In the genomic region with DNA sequence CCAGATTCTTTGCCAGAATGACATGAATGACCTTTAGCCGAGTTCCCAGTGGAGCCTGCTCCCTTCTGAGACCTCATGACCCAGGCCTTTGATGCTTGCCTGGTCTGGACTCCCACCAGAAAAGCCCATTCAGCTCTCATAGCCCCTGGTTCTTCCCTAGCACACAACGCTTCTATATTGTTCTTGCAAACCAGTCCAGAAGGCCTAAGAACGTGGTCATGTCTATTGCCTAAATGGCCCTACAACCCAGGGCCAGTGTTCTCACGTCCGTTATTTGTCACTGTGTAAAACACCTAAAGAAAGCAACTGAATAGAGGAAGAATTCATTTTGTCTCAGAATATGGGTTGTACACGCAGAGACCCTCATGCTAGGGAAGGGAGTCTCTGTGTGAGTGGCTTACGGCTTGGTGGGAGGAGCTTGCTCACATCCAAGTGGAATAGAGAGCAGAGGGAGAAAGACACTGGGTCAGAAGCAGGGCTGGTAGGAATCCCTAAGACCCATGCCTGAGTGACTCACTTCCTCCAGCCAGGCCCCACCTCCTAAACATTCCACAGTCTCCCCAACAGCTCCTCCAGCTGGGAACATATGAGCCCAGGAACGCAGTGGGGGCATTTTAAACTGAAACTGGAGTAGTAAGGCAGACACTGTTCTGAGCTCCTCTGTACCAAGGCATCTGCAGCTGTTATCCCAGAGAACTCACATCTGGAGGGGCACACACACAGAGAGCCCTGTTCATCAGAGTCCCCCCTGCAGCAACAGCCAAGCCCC, we compare ENCODE assay signal across 7 mouse cellular contexts.
DNase-seq lines count a peak whose midpoint lies in the region; ATAC-seq and TF ChIP-seq lines count a peak whose summit lies in the region.

No protein-coding gene starts in this region.

- peak overlapping the region; percentile 4 for H3ac ChIP-seq in C2C12 (ENCODE audit: control insufficient read depth, insufficient read length, low read depth)

- H3K9ac ChIP-seq in heart, embryonic 14.5 days (ENCODE audit: low read length), result peak overlapping the region; percentile 10; the same call in 1 of the 2 replicates
- no peak overlapping the region; the same call in 1 of the 2 replicates for H3K9ac ChIP-seq in limb, embryonic 11.5 days (ENCODE audit: low read length)
- H3K9ac ChIP-seq in stomach, embryonic 16.5 days (ENCODE audit: low read length), result peak overlapping the region; percentile 23; the same call in 1 of the 2 replicates

- peak overlapping the region; percentile 71 to 74 for H3K27ac ChIP-seq in heart, embryonic 14.5 days (replicated peaks in 1 of 2; ENCODE audit: control insufficient read depth in 1 of 2, insufficient read depth in 1 of 2, low read depth in 2 of 2, low read length in 2 of 2)
- peak overlapping the region; percentile 68 for H3K27ac ChIP-seq in limb, embryonic 11.5 days (replicated peaks; ENCODE audit: low read depth, low read length)
- peak overlapping the region; percentile 85 for H3K27ac ChIP-seq in stomach, embryonic 16.5 days (ENCODE audit: low read length)

- H3K27me3 ChIP-seq in C2C12 (ENCODE audit: control insufficient read depth, insufficient read depth, insufficient read length), result no peaks in the 10 kb centered on the region
- H3K27me3 ChIP-seq in heart, embryonic 14.5 days (ENCODE audit: control insufficient read depth, insufficient read depth, low read length), result no peaks in the 10 kb centered on the region
- H3K27me3 ChIP-seq in limb, embryonic 11.5 days (ENCODE audit: control insufficient read depth, insufficient read depth, low read length), result no peaks in the 10 kb centered on the region
- no peaks in the 10 kb centered on the region for H3K27me3 ChIP-seq in stomach, embryonic 16.5 days (ENCODE audit: control insufficient read depth, insufficient read depth, low read length)

- H3K4me1 ChIP-seq in heart, embryonic 14.5 days (ENCODE audit: control insufficient read depth in 2 of 2, insufficient read depth in 2 of 2, low read length in 2 of 2), result peaks cover 33 to 39% of the 10 kb centered on the region in 2 experiments
- peaks cover 22% of the 10 kb centered on the region for H3K4me1 ChIP-seq in limb, embryonic 11.5 days (ENCODE audit: control insufficient read depth, insufficient read depth, low read length)
- H3K4me1 ChIP-seq in stomach, embryonic 16.5 days (ENCODE audit: control insufficient read depth, insufficient read depth, low read length), result peaks cover 4% of the 10 kb centered on the region; the same call in 1 of the 2 replicates

- no peaks in the 10 kb centered on the region for H3K79me3 ChIP-seq in C2C12 (ENCODE audit: low read depth)

- H3K4me2 ChIP-seq in heart, embryonic 14.5 days (ENCODE audit: low read length), result peak overlapping the region; percentile 8
- H3K4me2 ChIP-seq in limb, embryonic 11.5 days (ENCODE audit: low read depth, severe bottlenecking), result no peak overlapping the region
- H3K4me2 ChIP-seq in stomach, embryonic 16.5 days (ENCODE audit: low read depth, low read length), result no peak overlapping the region

- no peaks in the 10 kb centered on the region for H3K79me2 ChIP-seq in C2C12 (ENCODE audit: control insufficient read depth, insufficient read depth)

- H3K36me3 ChIP-seq in C2C12 (ENCODE audit: control insufficient read depth, insufficient read depth), result no peaks in the 10 kb centered on the region
- H3K36me3 ChIP-seq in heart, embryonic 14.5 days (ENCODE audit: control insufficient read depth, insufficient read depth, low read length), result no peaks in the 10 kb centered on the region
- H3K36me3 ChIP-seq in limb, embryonic 11.5 days (ENCODE audit: control insufficient read depth, insufficient read depth, low read length), result no peaks in the 10 kb centered on the region
- no peaks in the 10 kb centered on the region for H3K36me3 ChIP-seq in stomach, embryonic 16.5 days (ENCODE audit: control insufficient read depth, insufficient read depth, low read length)

- peak; percentile 70; the same call in 1 of the 2 replicates for ATAC-seq in heart, embryonic 14.5 days (ENCODE audit: insufficient number of reproducible peaks, insufficient read depth, low FRiP score, low read depth)
- peak; percentile 86 for ATAC-seq in limb, embryonic 11.5 days (ENCODE audit: insufficient number of reproducible peaks, low FRiP score, low TSS enrichment, low read depth)
- peak; percentile 91 for ATAC-seq in stomach, embryonic 16.5 days (ENCODE audit: insufficient read depth, low FRiP score)
- no peak for ATAC-seq in erythroblast, adult 5-6 weeks (replicated peaks; ENCODE audit: low FRiP score, poor library complexity, severe bottlenecking)

- WGBS in heart, embryonic 14.5 days, result 57% methylated on average over 8 of the region's 8 CpGs
- WGBS in limb, embryonic 11.5 days, result 57% methylated on average over 8 of the region's 8 CpGs
- 59% methylated on average over 8 of the region's 8 CpGs for WGBS in stomach, embryonic 16.5 days

- H3K4me3 ChIP-seq in C2C12 (ENCODE audit: insufficient read depth, poor library complexity, severe bottlenecking), result no peak overlapping the region
- H3K4me3 ChIP-seq in heart, embryonic 14.5 days (ENCODE audit: control insufficient read depth in 1 of 2, insufficient read depth in 1 of 2, low read depth in 1 of 2, low read length in 2 of 2), result no peak overlapping the region
- H3K4me3 ChIP-seq in limb, embryonic 11.5 days (ENCODE audit: low read depth, low read length), result no peak overlapping the region
- H3K4me3 ChIP-seq in stomach, embryonic 16.5 days (replicated peaks; ENCODE audit: low read length), result no peak overlapping the region

- no peak for TF ChIP-seq CTCF in C2C12 (IDR thresholded peaks at IDR 0.05; ENCODE audit: control insufficient read depth, insufficient read depth, insufficient read length)

- peak; percentile 69 for DNase-seq in adipocyte (ENCODE audit: low spot score)
- peak; percentile 66 for DNase-seq in limb, embryonic 11.5 days (ENCODE audit: low spot score)
- no peak for DNase-seq in ovary, postnatal 10 days (ENCODE audit: low spot score)

- H3K9me3 ChIP-seq in heart, embryonic 14.5 days (ENCODE audit: control insufficient read depth, low read length), result 0 out of 2 replicates have a peak, but pooled peaks cover 4% of the 10 kb centered on the region
- no peaks in the 10 kb centered on the region for H3K9me3 ChIP-seq in limb, embryonic 11.5 days (ENCODE audit: control insufficient read depth, low read length)
- H3K9me3 ChIP-seq in stomach, embryonic 16.5 days (replicated peaks; ENCODE audit: control insufficient read depth, low read length), result no peaks in the 10 kb centered on the region

TF ChIP-seq in C2C12, 6 proteins besides CTCF, POLR2A, EP300 and RAD21:
- TF ChIP-seq CEBPB (IDR thresholded peaks at IDR 0.05; ENCODE audit: low read depth), result no peak
- no peak for TF ChIP-seq MYOG (IDR thresholded peaks at IDR 0.05; ENCODE audit: control insufficient read depth, extremely low read depth, insufficient read length)
- peak; percentile 70 for TF ChIP-seq MYOD1 (IDR thresholded peaks at IDR 0.05; ENCODE audit: control insufficient read depth, insufficient read length, low read depth)
- TF ChIP-seq FOSL1 (IDR thresholded peaks at IDR 0.05; ENCODE audit: insufficient read depth, low read length, poor library complexity, severe bottlenecking), result peak; percentile 7
- TF ChIP-seq MAX (IDR thresholded peaks at IDR 0.05), result no peak
- no peak for TF ChIP-seq USF1 (IDR thresholded peaks at IDR 0.05; ENCODE audit: low read depth)
